Mouse (Mus musculus) lung, postnatal 25 days (tissue): ENCODE measurements around the gene 1700016H13Rik.

Source experiments
- DNase-seq: peaks from one replicate; pipeline ENCODE4 v3.0.0; 2022; ENCODE audit warnings: low spot score

The 1700016H13Rik gene

GRCm38 (mm10) chr5:103655346-103656118 lies at the start of gene 1700016H13Rik:
TSS of gene 1700016H13Rik (minus strand) at chr5:103656010.
- DNase-seq: peak; percentile 84

- DNase-seq: no peak
Measured at GRCm38 (mm10) chr5:103705331-103705730, 49.5 kb upstream of the 1700016H13Rik start.

DNA sequence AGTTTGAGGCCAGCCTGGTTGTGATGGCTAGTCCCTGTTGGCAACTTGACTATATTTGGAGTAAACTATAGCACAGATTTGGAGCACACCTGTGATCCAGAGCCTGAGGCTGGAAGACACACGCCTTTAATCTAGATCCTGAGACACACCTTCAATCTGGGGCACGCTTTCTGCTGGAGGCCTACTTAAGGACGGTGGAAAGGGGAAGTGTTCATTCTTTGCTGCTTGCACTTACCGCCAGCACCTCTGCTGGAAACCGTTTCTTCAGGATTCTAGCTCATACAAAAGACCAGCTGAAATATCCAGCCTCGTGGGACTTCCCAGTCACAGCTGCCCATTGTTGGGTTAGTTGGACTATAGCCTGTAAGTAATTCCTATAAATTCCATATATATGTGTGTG lies 46.7 kb upstream of the 1700016H13Rik start:
- DNase-seq: no peak

DNA sequence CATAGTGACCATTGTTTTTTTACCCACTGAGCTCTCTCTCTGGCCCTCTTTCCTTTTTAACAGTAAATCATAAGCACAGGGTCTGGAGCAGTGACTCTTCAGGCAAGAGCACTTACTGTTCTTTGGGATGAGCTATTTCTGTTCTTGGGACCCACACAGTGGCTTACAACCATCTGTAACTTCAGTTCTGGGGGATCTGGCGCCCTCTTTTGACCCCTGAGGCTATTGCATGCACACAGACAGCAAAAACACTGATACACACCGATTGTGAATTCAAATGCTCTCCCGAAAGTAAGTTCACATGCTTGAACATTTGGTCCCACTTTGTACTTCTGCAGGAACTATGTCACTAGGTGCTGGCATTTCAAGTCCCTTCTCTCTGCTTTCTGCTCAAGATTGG lies 45.7 kb upstream of the 1700016H13Rik start:
- DNase-seq: no peak

DNA sequence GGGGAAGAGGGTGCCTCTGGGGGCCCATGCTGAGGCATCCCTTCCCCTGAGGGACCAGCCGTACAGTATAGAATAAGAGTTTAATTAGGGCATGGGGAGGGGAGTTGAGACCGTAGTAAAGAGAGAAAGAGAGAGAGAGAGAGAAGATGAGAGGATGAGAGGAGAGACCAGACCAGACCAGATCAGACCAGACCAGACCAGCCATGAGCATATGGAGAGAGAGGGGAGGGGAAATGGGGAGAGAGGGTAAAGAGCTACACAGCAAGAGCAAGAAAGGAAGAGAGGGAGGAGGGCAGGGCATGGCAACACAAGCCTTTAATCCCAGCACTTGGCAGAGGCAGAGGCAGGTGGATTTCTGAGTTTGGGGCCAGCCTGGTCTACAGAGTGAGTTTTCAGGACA lies 44.9 kb upstream of the 1700016H13Rik start:
- DNase-seq: no peak

- DNase-seq: no peak
Measured at GRCm38 (mm10) chr5:103699537-103699936, 43.7 kb upstream of the 1700016H13Rik start.

DNA sequence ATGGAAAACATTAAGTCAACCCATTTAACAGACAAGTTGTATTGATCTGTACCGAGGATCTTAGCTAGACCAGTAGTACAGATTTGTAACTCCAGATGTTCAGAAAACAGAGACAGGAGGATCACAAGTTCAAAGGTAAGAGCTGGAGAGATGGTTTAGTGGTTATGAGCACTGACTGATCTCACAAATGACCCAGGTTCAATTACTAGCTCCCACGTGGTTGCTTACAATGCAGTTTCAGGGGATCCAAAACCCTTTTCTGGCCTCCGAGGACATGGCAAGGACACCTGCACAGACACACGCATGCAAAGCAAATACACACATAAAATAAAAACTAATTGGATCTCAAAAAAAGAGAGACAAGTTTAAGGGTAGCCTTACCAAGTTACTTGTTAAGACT lies 42.8 kb upstream of the 1700016H13Rik start:
- DNase-seq: no peak

DNA sequence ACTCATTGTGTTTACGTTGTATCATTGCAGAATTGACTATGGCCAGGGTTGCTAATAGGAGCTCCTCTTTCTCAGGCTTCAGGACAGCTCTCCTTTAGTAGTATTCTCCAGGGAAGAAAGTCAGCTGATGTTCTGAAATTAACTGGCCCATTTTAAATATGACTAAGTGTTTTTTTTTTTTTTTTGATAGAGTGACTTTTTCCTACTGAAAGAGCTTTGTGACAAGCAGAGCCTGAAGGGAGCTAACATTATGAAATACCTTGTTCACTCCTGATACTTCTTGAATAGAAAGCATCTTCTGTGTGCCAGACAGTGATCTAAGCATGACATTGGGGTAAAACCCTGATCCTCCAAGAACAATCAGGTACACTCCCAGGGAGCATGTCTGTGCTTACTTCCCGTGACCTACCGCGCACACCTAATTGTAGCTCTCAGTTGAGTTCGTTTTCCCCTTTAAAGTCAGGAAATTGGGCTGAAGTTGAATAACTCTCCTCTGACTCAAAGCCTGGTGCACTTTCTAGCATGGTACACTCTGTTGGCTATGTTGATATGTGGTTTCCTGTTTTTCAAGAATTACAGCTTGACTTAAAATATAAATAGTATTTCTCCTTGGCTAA lies 42.2 kb upstream of the 1700016H13Rik start:
- no peak for DNase-seq

GRCm38 (mm10) chr5:103694094-103694493 lies 38.3 kb upstream of the 1700016H13Rik start:
- no peak for DNase-seq

- DNase-seq: peak; percentile 22
Measured at GRCm38 (mm10) chr5:103693041-103693641, 37.3 kb upstream of the 1700016H13Rik start.

DNA sequence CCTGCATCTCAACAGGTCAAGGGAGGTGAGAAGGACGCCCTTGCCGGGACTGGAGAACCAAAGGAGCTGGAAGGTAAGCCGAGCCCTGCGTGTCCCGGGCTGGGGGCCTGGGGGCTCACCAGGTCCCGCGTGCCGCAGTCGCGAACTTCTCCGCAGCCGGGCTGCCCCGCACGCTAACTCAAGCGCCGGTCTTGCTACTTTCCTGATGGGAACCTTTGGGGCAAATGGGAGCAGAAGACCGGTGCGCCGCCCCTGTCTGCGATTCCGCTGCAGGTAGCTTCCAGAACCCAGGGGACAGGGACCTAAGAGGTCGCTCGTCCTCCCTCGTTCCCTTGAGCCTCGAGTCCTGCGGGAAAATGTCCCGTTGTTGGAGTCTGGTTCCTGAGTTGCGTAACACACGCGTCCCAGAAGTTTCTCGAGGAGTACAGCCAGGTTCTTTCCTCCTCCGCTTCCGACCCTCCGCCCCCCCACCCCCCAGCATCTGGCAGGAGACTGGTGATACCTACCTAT lies 36.8 kb upstream of the 1700016H13Rik start:
- DNase-seq: peak; percentile 52

- peak; percentile 92 for DNase-seq
Measured at GRCm38 (mm10) chr5:103691624-103692530, 36.1 kb upstream of the 1700016H13Rik start, which contains the start of gene Aff1. TSS of gene Aff1 (plus strand) at chr5:103692374.

- no peak for DNase-seq
Measured at GRCm38 (mm10) chr5:103691171-103691570, 35.4 kb upstream of the 1700016H13Rik start.

- no peak for DNase-seq
Measured at GRCm38 (mm10) chr5:103690190-103690589, 34.4 kb upstream of the 1700016H13Rik start.

DNA sequence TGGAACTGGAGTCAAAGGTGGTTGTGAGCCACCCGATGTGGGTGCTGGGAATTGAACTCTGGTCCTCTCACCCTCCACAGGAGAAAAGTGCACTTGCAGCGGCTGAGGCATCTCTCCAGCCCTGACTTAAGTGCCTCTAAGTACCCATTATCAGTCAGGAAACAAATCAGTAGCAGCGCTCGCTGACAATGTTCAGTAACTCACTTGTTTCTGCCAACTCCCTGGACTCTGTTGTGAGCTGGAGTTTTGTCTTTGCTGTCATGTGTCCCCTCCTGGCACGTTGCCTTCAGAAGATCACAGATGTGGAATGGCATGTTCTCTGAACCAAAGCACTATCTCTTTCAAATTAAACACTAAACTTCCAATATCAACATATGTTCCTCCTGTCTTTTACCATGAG lies 33.8 kb upstream of the 1700016H13Rik start:
- DNase-seq: no peak

GRCm38 (mm10) chr5:103681824-103682223 lies 26.0 kb upstream of the 1700016H13Rik start:
- no peak for DNase-seq

DNA sequence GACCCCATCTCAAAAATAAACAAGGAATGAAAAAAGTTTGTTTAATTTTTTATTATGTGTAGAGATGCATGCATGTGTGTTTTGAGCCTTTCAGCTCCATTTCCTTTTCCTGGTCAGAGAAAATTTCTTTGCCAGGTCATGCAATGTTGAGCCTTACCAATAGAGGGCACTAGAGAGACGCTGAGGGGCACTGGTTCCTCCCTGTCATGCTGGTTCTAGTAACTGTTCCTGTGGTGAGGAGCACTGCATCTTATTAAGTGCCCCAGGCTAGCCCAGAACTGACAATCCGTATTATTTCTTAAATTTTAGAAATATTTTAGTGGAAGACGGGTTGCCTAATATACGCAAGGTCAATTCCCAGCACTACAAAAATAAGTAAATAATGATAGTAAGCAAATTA lies 24.6 kb upstream of the 1700016H13Rik start:
- peak; percentile 92 for DNase-seq

DNA sequence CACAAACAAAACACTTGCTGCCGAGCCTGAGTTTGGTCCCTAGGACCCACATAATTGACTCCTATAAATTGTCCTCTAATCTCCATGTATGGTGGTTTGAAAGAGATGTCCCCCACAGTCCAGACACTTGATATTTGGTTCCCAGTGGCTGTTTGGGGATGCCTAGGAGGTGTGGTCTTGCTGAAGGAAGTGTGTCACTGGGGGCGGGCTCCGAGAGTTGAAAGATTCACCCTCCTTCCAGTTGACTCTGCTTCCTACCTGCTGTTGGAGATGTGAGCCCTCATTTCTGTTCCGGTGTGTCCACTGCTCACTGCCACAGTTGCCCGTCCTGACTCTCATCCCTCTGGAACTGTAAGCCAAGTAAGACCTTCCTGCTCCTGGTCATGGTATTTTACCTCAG lies 23.2 kb upstream of the 1700016H13Rik start:
- no peak for DNase-seq

- DNase-seq: no peak
Measured at GRCm38 (mm10) chr5:103677894-103678293, 22.1 kb upstream of the 1700016H13Rik start.

DNA sequence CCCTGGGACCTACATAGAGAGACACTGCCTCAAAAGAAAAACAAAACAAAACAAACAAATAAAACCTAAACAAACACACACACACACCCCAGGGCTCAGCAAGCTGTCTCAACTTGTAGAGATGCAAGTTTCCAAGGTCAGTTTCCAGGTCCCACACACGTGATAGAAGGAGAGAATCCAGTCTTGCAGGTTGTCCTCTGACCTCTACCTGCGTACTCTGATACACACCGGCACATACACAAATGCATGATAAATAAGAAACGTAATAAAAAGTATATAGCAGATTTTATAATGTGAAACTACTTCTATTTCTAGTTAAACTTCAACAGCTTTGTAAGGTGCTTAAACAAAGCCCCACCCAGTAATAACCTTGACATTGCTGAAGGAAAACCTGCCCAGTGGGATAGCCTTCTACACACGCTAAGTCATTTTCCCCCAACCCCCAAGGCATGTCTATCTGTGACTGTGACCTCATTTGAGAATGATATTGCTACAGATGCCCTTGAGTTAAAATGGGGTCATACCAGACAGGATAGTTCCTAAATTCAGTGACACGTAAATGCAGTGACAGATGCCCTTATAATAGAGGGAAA lies 20.6 kb upstream of the 1700016H13Rik start:
- DNase-seq: no peak

DNA sequence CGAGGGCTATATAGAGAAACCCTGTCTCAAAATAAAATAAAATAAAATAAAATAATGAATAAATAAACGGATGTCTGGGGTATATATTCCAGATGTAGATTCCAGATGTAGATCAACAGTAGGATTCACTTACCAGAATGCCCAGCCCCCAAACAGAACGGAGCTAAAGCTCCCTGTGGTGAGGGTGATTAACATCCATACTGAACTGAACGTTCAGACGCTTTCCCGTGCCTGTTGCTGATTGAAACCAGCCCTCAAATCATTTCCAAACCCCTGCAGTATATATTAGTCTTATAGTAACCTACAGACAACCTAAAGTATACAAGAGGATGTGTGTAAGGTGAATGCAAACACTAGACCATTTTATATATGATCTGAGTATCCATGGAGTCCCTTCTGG lies 18.7 kb upstream of the 1700016H13Rik start:
- DNase-seq: no peak
